Mouse (Mus musculus) lung, embryonic 14.5 days (tissue): ENCODE measurements around the gene Psmb5. TPM values are rescaled to one million over a fixed set of nuclear protein-coding genes. Genes with fewer than 3 reads are reported as not detected.
"Not testable (repeated sequence)": the region's sequence is repeated elsewhere in the genome, so short reads cannot be mapped to it uniquely, and the experiment has no call there.

Experiments
- ATAC-seq: fragments of 200-750 bp; cut with Nextera tagmentation; 2 replicates; pipeline ENCODE4 v1.8.0; 2017; ENCODE audit warnings: mild to moderate bottlenecking, moderate TSS enrichment, moderate library complexity; ENCODE audit not compliant: insufficient read depth
- DNase-seq: peaks from one replicate; pipeline ENCODE4 v3.0.0-alpha.2; 2015
- H3K27ac ChIP-seq: fragments of 300-500 bp; sonication (generic); 2 replicates; pipeline ENCODE4 v1.5.1; 2014; ENCODE audit warnings: low read depth, mild to moderate bottlenecking, moderate library complexity
- H3K27me3 ChIP-seq: fragments of 300-500 bp; sonication (generic); 2 replicates; pipeline ENCODE4 v1.6.1; 2014; ENCODE audit warnings: low read length, control low read depth; ENCODE audit not compliant: insufficient read depth
- H3K36me3 ChIP-seq: fragments of 300-500 bp; sonication (generic); 2 replicates; pipeline ENCODE4 v1.6.1; 2014; ENCODE audit warnings: control low read depth; ENCODE audit not compliant: insufficient read depth
- H3K4me1 ChIP-seq: fragments of 300-500 bp; sonication (generic); 2 replicates; pipeline ENCODE4 v1.6.1; 2014; ENCODE audit warnings: antibody characterized with exemption, control low read depth; ENCODE audit not compliant: insufficient read depth
- H3K4me2 ChIP-seq: fragments of 300-500 bp; sonication (generic); 2 replicates; pipeline ENCODE4 v1.6.1; 2014; ENCODE audit warnings: mild to moderate bottlenecking
- H3K4me3 ChIP-seq: fragments of 300-500 bp; sonication (generic); 2 replicates; pipeline ENCODE4 v1.5.1; 2014; ENCODE audit warnings: low read depth, low read length
- H3K9ac ChIP-seq: fragments of 300-500 bp; sonication (generic); 2 replicates; pipeline ENCODE4 v1.6.1; 2014
- H3K9me3 ChIP-seq: fragments of 300-500 bp; sonication (generic); 2 replicates; pipeline ENCODE4 v1.6.1; 2016; ENCODE audit warnings: low read depth, low read length, control low read depth
- CTCF ChIP-seq: IDR thresholded peaks from 2 replicates; pipeline ENCODE4 v1.5.1; 2016; ENCODE audit warnings: antibody characterized with exemption, low read depth
- WGBS: fragments of 180-500 bp; shearing (Covaris S2); extraction: QIAGEN DNeasy Blood & Tissue Kit; methylation state at CpG from one replicate; pipeline ENCODE4 v1.1.7; 2014; 5-methylcytosine and 5-hydroxymethylcytosine counted together
- polyA plus RNA-seq: library from polyadenylated mRNA; unstranded; fragments of >200 nt; fragmentation: Nextera tagmentation; extraction: Ambion mirVana; gene quantifications from 2 replicates; pipeline ENCODE4 v1.2.1, GENCODE M21; 2014

Psmb5 gene
- polyA plus RNA-seq, 1 experiment from 2014 or later: 393 TPM

- DNase-seq: no peak
- H3K9ac ChIP-seq: no peak within 1 kb of the TSS
- H3K9me3 ChIP-seq: no peaks in the 10 kb centered on the region
- H3K4me1 ChIP-seq: no peaks in the 10 kb centered on the region
- H3K27ac ChIP-seq: no peak within 1 kb of the TSS
- 90% methylated on average over 1 of the region's 1 CpGs for WGBS
- no peak for TF ChIP-seq CTCF
- H3K27me3 ChIP-seq: no peaks in the 10 kb centered on the region
- no peak within 1 kb of the TSS for H3K4me3 ChIP-seq
- ATAC-seq: no peak
- no peak within 1 kb of the TSS for H3K4me2 ChIP-seq
- H3K36me3 ChIP-seq: 0 out of 2 replicates have a peak, but pooled peaks cover 1% of the 10 kb centered on the region
These were observed 3.3 kb upstream of the Psmb5 start, which contains the start of gene Psmb11 for GRCm38 (mm10) chr14:54621133-54621532. TSS of gene Psmb11 (plus strand) at chr14:54621433.

DNA sequence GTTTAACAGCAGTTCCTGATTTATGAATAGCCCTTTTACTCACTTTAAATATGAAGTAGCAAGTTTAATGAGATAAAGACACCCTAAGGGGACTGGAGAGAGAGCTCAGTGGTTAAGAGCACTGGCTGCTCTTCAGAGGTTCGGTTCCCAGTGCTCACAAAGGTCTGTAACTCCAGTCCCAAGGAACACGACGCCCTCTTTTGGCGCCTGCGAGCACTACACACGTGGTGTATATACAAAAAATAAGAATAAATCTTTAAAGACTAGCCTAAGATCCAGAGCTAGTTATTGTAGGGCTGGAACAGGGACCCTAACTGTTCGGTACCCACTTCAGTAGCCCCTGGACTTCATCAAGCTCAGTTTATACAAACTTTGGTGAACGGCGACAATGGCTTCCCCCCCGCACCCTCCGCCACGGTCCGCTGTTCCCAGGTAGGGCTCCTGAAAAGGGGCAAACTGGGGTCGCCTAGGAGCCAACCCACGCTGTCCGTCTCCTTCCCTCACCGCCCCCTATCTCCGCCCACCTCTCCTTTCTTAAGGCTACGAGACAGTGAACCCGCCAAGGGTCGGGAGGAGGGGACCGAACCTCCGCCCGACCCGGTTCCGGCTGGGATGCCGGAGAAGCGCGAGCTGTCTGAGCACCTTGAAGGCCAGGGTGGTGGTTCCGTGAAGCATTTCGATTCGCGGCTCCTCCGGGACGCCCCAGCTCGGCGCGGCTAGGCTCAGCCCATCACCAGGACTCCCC is 498 bp downstream of the Psmb5 start:
- H3K4me2 ChIP-seq: peak overlapping the region; percentile 76
- DNase-seq (peak; percentile 41), ATAC-seq (peak; percentile 43)
- peak overlapping the region; percentile 78 for H3K4me3 ChIP-seq
- peaks cover 33% of the 10 kb centered on the region for H3K36me3 ChIP-seq
- no peaks in the 10 kb centered on the region for H3K9me3 ChIP-seq
- H3K9ac ChIP-seq: peak overlapping the region; percentile 89
- WGBS: 1% methylated on average over 38 of the region's 38 CpGs
- H3K27me3 ChIP-seq: no peaks in the 10 kb centered on the region
- TF ChIP-seq CTCF: peak; percentile 28; the same call in 1 of the 2 replicates
- peak overlapping the region; percentile 77; the same call in 1 of the 2 replicates for H3K27ac ChIP-seq
- H3K4me1 ChIP-seq: no peaks in the 10 kb centered on the region

DNA sequence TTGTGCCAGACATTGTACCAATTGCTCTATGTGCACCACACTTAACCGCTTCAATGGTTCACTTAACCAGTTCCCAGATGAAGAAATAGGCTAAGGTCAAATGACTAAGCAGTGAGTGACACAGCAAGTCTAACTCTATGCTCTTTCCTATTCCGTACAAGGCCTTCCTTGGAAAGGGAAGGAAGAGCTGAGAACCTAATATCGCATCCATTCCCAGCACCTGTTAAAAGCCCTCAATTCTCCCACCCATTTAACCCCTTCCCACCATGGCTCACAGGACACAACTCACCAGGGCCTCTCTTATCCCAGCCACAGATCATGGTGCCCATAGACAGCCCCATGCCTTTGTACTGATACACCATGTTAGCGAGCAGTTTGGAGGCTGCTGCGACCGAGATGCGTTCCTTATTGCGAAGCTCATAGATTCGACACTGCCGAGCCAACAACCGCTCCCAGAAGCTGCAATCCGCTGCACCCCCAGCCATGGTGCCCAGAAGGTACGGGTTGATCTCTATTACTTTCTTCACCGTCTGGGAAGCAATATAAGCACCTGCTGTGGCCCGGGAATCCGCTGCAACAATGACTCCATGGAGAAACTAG is 1.5 kb downstream of the Psmb5 start:
- WGBS: 89% methylated on average over 16 of the region's 16 CpGs
- H3K4me3 ChIP-seq: no peak overlapping the region

GRCm38 (mm10) chr14:54614130-54614529 is 3.7 kb downstream of the Psmb5 start:
- H3K4me2 ChIP-seq, ATAC-seq: not testable (repeated sequence)
- WGBS: 90% methylated on average over 14 of the region's 16 CpGs

More for the DNA sequence above, 1.5 kb downstream of the Psmb5 start:
- Histone ChIP-seq H3K9me3 (no peaks in the 10 kb centered on the region), H3K4me2 (no peak overlapping the region), H3K27me3 (no peaks in the 10 kb centered on the region), H3K9ac (no peak overlapping the region), H3K27ac (no peak overlapping the region), H3K4me1 (no peaks in the 10 kb centered on the region), H3K36me3 (peaks cover 42% of the 10 kb centered on the region)
- no peak for DNase-seq
- no peak for ATAC-seq
- no peak for TF ChIP-seq CTCF

GRCm38 (mm10) chr14:54610648-54611047 is 7.2 kb downstream of the Psmb5 start:
- Histone ChIP-seq H3K4me1 (no peaks in the 10 kb centered on the region), H3K9me3 (no peaks in the 10 kb centered on the region), H3K27me3 (no peaks in the 10 kb centered on the region), H3K4me2 (no peak overlapping the region), H3K36me3 (peaks cover 41% of the 10 kb centered on the region), H3K27ac (no peak overlapping the region), H3K4me3 (no peak overlapping the region), H3K9ac (no peak overlapping the region)
- ATAC-seq (no peak), DNase-seq (no peak)
- TF ChIP-seq CTCF: no peak
- 77% methylated on average over 6 of the region's 6 CpGs for WGBS

More at GRCm38 (mm10) chr14:54614130-54614529, 3.7 kb downstream of the Psmb5 start:
- not testable (repeated sequence) for H3K4me3 ChIP-seq, H3K27ac ChIP-seq, H3K9me3 ChIP-seq, H3K4me1 ChIP-seq, H3K27me3 ChIP-seq, DNase-seq, H3K9ac ChIP-seq
- H3K36me3 ChIP-seq: peaks cover 47% of the 10 kb centered on the region

DNA sequence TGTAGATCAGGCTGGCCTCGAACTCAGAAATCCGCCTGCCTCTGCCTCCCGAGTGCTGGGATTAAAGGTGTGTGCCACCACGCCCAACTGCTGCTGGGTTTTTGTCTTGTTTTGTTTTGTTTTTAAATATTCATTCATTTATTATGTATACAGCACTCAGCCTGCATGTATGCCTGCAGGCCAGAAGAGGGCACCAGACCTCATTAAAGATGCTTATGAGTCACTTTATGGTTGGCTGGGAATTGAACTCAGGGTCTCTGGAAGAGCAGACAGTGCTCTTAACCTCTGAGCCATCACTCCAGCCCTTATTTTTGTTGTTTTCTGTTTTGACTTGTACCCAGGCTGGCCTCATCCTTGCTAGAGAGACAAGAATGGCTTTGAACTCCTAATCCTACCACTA is 7.9 kb downstream of the Psmb5 start:
- TF ChIP-seq CTCF: peak; percentile 60
- Histone ChIP-seq H3K4me3 (no peak overlapping the region), H3K9ac (no peak overlapping the region), H3K9me3 (no peaks in the 10 kb centered on the region), H3K27me3 (no peaks in the 10 kb centered on the region), H3K27ac (no peak overlapping the region), H3K4me2 (no peak overlapping the region), H3K4me1 (no peaks in the 10 kb centered on the region), H3K36me3 (peaks cover 34% of the 10 kb centered on the region)
- ATAC-seq (no peak), DNase-seq (peak; percentile 70)
- WGBS: 82% methylated on average over 4 of the region's 4 CpGs

DNA sequence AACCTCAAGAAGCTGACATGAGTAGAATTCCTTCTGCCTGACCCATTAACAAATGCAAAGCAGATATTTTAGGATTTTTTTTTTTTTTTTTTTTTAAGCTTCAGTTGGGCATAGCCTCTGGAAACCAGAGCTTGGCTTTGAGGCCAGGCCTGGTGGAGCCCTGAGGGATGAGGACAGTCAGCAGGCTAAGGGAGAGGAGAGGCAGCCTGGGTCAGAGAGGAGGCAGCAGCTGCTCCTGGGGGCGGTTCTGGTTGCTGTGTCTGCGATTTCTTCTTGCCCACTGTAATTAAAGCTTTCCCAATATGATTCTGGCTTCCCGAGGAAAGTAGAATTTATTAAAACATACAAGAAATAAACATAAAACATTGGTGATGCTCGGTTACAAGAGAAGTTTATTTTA is 8.6 kb downstream of the Psmb5 start:
- no peaks in the 10 kb centered on the region for H3K27me3 ChIP-seq

More for the DNA sequence above, 8.6 kb downstream of the Psmb5 start:
- no peak overlapping the region for H3K27ac ChIP-seq
- H3K4me1 ChIP-seq: 0 out of 2 replicates have a peak, but pooled peaks cover 4% of the 10 kb centered on the region
- H3K4me2 ChIP-seq: no peak overlapping the region
- H3K4me3 ChIP-seq: no peak overlapping the region
- no peaks in the 10 kb centered on the region for H3K9me3 ChIP-seq
- no peak overlapping the region for H3K9ac ChIP-seq
- DNase-seq: no peak
- H3K36me3 ChIP-seq: peaks cover 27% of the 10 kb centered on the region
- 60% methylated on average over 4 of the region's 4 CpGs for WGBS
- no peak for ATAC-seq
- TF ChIP-seq CTCF: no peak
